Mouse (Mus musculus) G1E (cell line): ENCODE measurements around the gene Gm15737.

Experiments used
- CTCF ChIP-seq: IDR thresholded peaks from 2 replicates; pipeline ENCODE4 v1.5.1; 2012; ENCODE audit warnings: low read depth, low read length, inconsistent platforms, mixed read lengths
- GATA1 ChIP-seq: IDR thresholded peaks from 2 replicates; pipeline ENCODE4 v1.6.1; 2012; ENCODE audit warnings: borderline replicate concordance, low read length, inconsistent platforms, mixed read lengths
- GATA2 ChIP-seq: IDR thresholded peaks from 2 replicates; pipeline ENCODE4 v1.6.1; 2012; ENCODE audit warnings: low read depth, low read length, inconsistent platforms, borderline replicate concordance
- POLR2AphosphoS5 ChIP-seq: IDR thresholded peaks from 2 replicates; pipeline ENCODE4 v1.6.1; 2012; ENCODE audit warnings: low read depth, low read length, inconsistent platforms; ENCODE audit not compliant: insufficient replicate concordance
- TAL1 ChIP-seq: conservative IDR thresholded peaks from 2 replicates; pipeline ENCODE4 v1.6.1; 2012; ENCODE audit warnings: low read depth, low read length, inconsistent platforms, mixed read lengths

DNA sequence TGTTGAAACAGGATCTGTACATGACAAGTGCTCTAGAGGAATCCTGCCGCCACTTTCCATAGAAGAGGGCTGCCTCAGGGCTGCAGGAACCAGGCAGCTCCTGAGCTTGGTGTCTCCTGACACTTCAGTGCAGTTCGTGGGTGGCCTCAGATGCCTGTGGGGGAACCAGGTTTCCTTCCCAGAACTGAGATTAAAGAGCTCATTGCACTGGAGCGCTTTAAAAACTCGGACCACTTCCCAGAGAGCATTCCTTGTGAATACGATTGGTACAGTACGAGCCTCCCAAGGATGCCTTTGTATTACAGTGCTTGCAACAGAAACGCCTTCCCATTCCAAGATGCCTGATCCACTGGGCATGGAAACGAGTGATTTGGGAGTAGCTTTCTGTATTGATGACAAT lies 55.4 kb downstream of the Gm15737 start:
- no peak for TF ChIP-seq CTCF
- no peak for TF ChIP-seq TAL1
- no peak for TF ChIP-seq POLR2AphosphoS5
- no peak for TF ChIP-seq GATA1
- no peak for TF ChIP-seq GATA2
